In the genomic region with DNA sequence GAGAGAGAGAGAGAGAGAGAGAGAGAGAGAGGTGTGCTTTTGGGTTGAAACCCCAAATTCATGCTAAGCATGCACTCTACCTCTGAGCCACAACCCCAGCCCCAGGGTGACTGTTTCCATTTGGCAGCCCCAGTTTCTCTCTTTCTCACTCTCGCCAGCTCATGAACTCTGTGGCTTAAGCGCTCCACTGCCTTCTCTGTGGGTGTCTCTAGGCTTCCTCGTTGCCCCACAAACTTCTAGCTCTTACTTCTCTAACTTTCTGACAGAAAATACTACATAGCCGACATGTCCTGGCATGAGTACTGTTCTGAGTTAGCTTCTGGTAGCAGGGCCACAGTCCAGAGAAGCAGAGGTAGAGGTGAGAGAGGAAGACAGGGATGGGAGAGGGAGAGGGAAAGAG, we compare ENCODE assay signal across 17 mouse cellular contexts.
DNase-seq lines count a peak whose midpoint lies in the region; ATAC-seq and TF ChIP-seq lines count a peak whose summit lies in the region.
"Had no signal": no experiment of that assay in that cellular context is flagged by ENCODE, and none has a peak within 500 bp of the region (broad histone marks: within the 10 kb centered on the region; RNA-seq: fewer than 3 reads in every experiment).

No protein-coding gene starts in this region.

- H3K4me2 ChIP-seq in kidney, embryonic 15.5 days = no peak overlapping the region
- no peak overlapping the region for H3K4me2 ChIP-seq in embryonic facial prominence, embryonic 12.5 days (replicated peaks)
- H3K4me2 ChIP-seq in limb, embryonic 14.5 days (replicated peaks; ENCODE audit: low read depth, low read length, severe bottlenecking) = no peak overlapping the region
- H3K4me2 ChIP-seq: heart, embryonic 15.5 days; hindbrain, embryonic 14.5 days; liver, embryonic 11.5 days; neural tube, embryonic 15.5 days had no signal

- H3K27me3 ChIP-seq in kidney, embryonic 15.5 days = no peaks in the 10 kb centered on the region
- no peaks in the 10 kb centered on the region for H3K27me3 ChIP-seq in embryonic facial prominence, embryonic 12.5 days
- H3K27me3 ChIP-seq in limb, embryonic 14.5 days (ENCODE audit: control insufficient read depth, insufficient read depth, low read length) = no peaks in the 10 kb centered on the region
- H3K27me3 ChIP-seq: heart, embryonic 15.5 days; neural tube, embryonic 15.5 days had no signal

- no peak for DNase-seq in kidney, postnatal 25 days
- peak; percentile 35 to 40 for DNase-seq in B cell, adult 2 months
- no peak for DNase-seq in limb, embryonic 14.5 days (ENCODE audit: low spot score)
- DNase-seq in embryo, embryonic 10.5 days (ENCODE audit: low spot score) = no peak
- no peak for DNase-seq in left cerebral cortex, adult 2 months (ENCODE audit: extremely low spot score in 1 of 2, low spot score in 2 of 2)
- DNase-seq in adrenal gland, postnatal 4 days (ENCODE audit: low spot score in 2 of 2) = no peak
- DNase-seq: adrenal gland, adult 8-10 months; cerebellum, postnatal 14 days; gastrocnemius, postnatal 25 days; right cerebral cortex, postnatal 25 days had no signal

- no peak overlapping the region for H3K9ac ChIP-seq in kidney, embryonic 15.5 days
- no peak overlapping the region for H3K9ac ChIP-seq in embryonic facial prominence, embryonic 12.5 days
- H3K9ac ChIP-seq in limb, embryonic 14.5 days (ENCODE audit: low read depth, low read length, severe bottlenecking) = no peak overlapping the region
- H3K9ac ChIP-seq: heart, embryonic 15.5 days; hindbrain, embryonic 14.5 days; neural tube, embryonic 15.5 days had no signal

- H3K4me3 ChIP-seq in kidney, embryonic 15.5 days (replicated peaks) = no peak overlapping the region
- H3K4me3 ChIP-seq in embryonic facial prominence, embryonic 12.5 days = no peak overlapping the region
- no peak overlapping the region for H3K4me3 ChIP-seq in limb, embryonic 14.5 days (replicated peaks; ENCODE audit: low read length)
- H3K4me3 ChIP-seq in left cerebral cortex, adult 2 months = no peak overlapping the region
- H3K4me3 ChIP-seq: erythroblast, embryonic 14.5 days; heart, embryonic 15.5 days; neural tube, embryonic 15.5 days had no signal

- WGBS in kidney, embryonic 15.5 days = 70% methylated on average over 4 of the region's 4 CpGs
- WGBS in embryonic facial prominence, embryonic 12.5 days = 89% methylated on average over 4 of the region's 4 CpGs
- whole genome bisulfite sequencing in limb, embryonic 14.5 days = 51% methylated on average over 4 of the region's 4 CpGs

- H3K27ac ChIP-seq in kidney, embryonic 15.5 days = peak overlapping the region; percentile 76; the same call in 1 of the 2 replicates
- peak overlapping the region; percentile 25; the same call in 1 of the 2 replicates for H3K27ac ChIP-seq in embryonic facial prominence, embryonic 12.5 days
- H3K27ac ChIP-seq in limb, embryonic 14.5 days (replicated peaks; ENCODE audit: low read depth, low read length) = peak overlapping the region; percentile 33
- no peak overlapping the region; the same call in 1 of the 2 replicates for H3K27ac ChIP-seq in left cerebral cortex, adult 2 months
- H3K27ac ChIP-seq: heart, embryonic 15.5 days; neural tube, embryonic 15.5 days had no signal

- H3K4me1 ChIP-seq in kidney, embryonic 15.5 days = peaks cover 14% of the 10 kb centered on the region; the same call in 1 of the 2 replicates
- peaks cover 17% of the 10 kb centered on the region for H3K4me1 ChIP-seq in embryonic facial prominence, embryonic 12.5 days
- peaks cover 16% of the 10 kb centered on the region for H3K4me1 ChIP-seq in limb, embryonic 14.5 days (ENCODE audit: control insufficient read depth, insufficient read depth, low read length)

- no peaks in the 10 kb centered on the region for H3K36me3 ChIP-seq in kidney, embryonic 15.5 days
- no peaks in the 10 kb centered on the region for H3K36me3 ChIP-seq in embryonic facial prominence, embryonic 12.5 days
- H3K36me3 ChIP-seq in limb, embryonic 14.5 days (ENCODE audit: control insufficient read depth, insufficient read depth, low read length) = no peaks in the 10 kb centered on the region
- H3K36me3 ChIP-seq: heart, embryonic 15.5 days; neural tube, embryonic 15.5 days had no signal

- TF ChIP-seq POLR2A in limb, embryonic 14.5 days (IDR thresholded peaks at IDR 0.05; ENCODE audit: borderline replicate concordance, extremely low read depth, insufficient read depth, insufficient read length) = no peak

- no peaks in the 10 kb centered on the region for H3K9me3 ChIP-seq in kidney, embryonic 15.5 days (replicated peaks)
- H3K9me3 ChIP-seq in embryonic facial prominence, embryonic 12.5 days = no peaks in the 10 kb centered on the region
- H3K9me3 ChIP-seq in limb, embryonic 14.5 days (ENCODE audit: control insufficient read depth, low read length) = no peaks in the 10 kb centered on the region
- H3K9me3 ChIP-seq: heart, embryonic 15.5 days; neural tube, embryonic 15.5 days had no signal

- ATAC-seq in kidney, embryonic 15.5 days (replicated peaks; ENCODE audit: low FRiP score) = no peak; the same call in 1 of the 2 replicates
- no peak for ATAC-seq in embryonic facial prominence, embryonic 12.5 days (ENCODE audit: insufficient number of reproducible peaks, insufficient read depth, low FRiP score, low TSS enrichment)
- no peak for ATAC-seq in limb, embryonic 14.5 days (ENCODE audit: low FRiP score, low read depth)

- TF ChIP-seq CTCF in left cerebral cortex, adult 2 months (IDR thresholded peaks at IDR 0.05) = no peak

- intact Hi-C loops in left cerebral cortex, adult 2 months (cut with DNase I) = no loop called here

Comparison
In these comparisons a context has a peak if more than half of its experiments do, and no peak if none do; other contexts are left out.
1. DNase-seq: peak in B cell, adult 2 months (2 of 2); none in kidney, postnatal 25 days (0 of 2), limb, embryonic 14.5 days (single experiment), embryo, embryonic 10.5 days (single experiment), left cerebral cortex, adult 2 months (0 of 2) and adrenal gland, postnatal 4 days (0 of 2).